Mouse (Mus musculus) right cerebral cortex, adult 18-20 months (tissue): Measurements from ENCODE around the gene Chka.

ENCODE experiments used
- DNase-seq: peaks from one replicate; pipeline ENCODE4 v3.0.0; 2022; ENCODE audit warnings: mixed read lengths

The Chka gene

DNA sequence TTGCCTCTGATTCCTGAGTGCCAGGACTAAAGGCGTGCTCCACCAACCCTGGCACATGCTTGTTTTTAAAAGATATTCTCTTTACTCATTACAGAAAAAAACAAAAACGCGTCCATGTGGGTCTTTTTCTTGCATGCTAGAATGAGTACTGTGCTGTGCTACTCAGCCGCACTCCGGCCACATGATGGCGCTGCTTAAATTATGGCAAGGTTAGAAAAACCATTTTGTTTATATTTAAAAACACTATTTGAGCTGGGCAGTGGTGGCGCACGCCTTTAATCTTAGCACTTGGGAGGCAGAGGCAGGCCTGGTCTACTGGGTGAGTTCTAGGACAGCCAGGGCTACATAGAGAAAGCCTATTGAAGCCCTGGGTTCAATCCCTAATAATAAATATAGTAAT, 38.6 kb downstream of the Chka start:
- no peak for DNase-seq

DNA sequence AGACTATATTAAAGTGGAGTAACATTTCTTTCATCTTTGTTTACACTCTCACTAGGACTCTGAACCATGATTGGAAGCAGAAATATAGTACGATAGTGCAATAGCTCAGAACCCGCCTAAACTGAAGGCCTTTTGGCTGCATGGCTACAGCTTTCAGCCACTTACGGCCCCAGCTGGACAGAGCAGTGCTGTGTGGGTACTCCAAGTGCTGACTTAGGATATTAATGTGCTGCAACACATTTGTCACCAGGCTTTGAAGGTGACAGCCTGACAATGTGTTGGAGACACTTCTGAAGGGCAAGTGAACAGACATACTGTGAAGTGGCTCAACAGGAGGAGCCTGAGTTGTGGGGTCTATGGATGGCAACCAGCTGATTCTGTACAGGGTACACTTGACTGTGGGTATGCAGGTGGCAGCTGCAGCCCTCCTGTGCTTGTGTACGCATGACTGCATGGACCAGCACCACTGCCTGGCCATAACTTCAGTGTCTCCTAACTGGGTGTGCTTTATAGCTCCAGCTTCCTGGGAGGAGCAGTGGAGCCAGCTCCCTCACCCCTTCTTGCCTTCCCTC, 42.1 kb downstream of the Chka start:
- DNase-seq = no peak

DNA sequence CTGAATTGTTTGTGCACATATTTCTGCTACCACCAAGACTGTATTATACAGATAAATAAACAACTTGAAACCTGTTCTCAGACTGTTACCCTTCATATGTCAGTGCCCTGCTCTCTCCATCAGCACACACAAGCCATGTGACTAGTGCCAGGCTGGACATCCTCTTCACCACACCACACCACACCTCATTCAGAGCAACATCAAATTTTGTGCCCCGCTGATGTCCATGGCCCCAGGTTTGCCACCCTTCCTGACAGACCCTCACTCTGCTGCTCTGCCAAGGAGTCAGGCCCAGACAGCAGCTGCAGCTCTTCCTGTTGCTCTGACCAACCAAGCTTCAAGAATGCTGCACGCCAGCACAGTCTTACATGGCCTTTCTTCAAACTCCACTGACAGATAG, 42.7 kb downstream of the Chka start:
- no peak for DNase-seq

DNA sequence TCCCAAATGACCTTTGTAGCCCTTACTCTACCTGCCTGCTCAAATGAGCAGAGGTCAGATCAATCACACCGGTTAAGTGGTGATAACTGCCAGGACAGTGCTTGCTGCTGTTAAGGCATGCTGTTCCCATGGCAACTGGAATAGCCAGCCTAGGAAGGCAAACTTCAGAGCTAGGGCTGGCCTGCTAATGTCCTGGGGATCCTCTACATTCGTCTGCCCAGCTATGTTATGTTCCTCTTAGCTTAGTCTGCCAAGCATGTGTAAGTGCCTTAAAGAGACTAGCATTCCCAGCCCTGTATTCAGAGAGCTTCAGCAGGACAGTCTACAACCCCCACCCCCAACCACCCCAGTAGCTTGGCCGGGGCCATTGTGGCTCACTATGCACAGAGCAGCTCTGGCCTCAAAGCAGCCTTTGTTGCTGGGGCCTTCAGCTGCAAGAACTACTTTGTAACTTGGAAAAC, 43.6 kb downstream of the Chka start:
- DNase-seq = no peak

DNA sequence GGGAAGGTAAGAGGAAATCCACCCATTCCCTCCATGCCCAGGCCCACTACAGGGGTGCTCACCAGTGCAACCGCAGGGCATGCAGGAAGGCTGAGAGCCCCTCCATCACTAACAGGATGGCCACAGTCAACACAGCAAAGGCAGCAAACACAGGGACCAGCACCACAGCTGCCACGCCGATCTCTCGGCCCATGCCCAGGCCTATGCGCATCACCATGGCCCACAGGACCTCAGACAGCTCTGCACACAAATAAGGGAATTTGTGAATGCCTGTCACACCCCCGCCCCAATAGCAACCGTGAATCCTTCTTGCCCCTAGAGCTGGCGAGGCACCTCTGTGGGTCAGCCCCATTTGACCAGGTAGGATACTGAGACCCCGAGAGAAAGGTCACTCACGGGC, 44.6 kb downstream of the Chka start:
- no peak for DNase-seq

DNA sequence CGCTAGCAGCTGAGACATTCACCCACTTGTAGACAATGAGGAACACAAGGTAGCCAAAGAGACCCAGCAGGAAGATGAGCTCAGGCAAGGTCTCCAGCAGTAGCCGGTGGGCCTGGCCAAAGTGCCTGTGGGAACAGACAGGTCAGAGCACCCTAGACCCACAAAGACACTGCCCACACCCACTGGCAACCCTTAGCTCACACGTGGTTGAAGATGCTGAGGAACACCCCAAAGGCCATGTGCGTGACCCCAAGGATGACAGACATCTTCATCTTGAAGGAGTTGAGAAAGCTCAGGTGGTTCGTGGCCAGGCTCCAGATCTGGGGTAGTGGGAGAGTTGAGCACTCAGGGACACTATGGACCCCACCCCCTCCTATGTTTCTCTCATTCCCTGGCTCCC, 46.0 kb downstream of the Chka start:
- no peak for DNase-seq

DNA sequence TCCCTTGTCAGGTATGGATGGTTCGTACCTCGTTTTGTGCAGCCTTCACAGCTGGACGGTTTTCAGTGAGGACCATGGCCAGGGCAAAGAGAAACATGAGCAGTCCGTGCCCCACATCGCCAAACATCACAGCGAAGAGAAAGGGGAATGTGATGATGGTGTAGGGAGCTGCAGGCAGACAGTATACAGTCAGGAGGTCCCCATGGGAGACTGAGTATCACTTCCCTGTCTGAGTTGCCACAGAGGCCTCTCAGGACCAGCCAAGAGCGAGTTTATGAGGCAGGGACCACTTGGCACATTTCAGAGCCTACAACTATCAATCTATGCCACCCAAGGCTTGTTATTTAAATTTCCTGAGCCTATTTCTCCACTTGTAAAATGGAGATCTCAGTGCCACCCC, 47.4 kb downstream of the Chka start:
- no peak for DNase-seq

DNA sequence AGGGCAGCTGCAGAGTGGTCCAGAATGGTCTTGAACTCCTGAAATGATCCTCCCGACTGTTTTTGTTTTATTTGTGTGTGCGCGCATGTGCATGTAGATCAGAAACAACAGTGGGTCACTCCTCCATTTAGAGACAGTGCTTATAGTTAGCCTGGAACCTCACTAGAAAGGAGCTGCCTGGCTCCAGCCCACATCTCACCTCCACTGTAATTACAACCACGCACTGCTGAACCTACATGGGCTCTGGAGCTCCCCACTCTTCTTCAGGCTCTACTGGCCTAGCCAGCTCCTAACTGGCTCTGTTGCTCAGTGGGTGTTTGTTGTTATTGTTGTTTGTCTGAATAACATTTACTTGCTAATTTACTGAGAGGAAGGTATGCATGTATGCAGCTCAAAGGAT, 48.0 kb downstream of the Chka start:
- no peak for DNase-seq

DNA sequence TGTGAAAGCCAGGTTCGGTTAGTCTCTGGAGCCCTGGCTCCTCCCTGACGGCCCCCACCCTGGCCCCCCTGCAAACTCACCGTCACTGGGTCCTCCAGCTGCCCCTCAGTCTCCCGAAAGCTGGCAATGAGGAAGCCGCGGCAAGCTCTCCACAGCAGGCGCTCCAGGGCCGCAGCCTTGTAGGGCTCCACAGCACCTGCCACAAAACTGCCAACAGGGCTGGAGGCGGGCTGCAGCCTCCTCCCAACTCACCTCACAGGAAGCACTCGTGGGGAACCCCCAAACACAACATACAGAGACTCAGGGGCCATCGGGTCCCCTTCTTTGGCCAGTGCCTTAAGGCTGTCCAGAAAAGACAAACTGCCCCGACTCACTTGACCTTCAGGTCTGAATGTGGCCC, 51.4 kb downstream of the Chka start:
- DNase-seq = no peak

DNA sequence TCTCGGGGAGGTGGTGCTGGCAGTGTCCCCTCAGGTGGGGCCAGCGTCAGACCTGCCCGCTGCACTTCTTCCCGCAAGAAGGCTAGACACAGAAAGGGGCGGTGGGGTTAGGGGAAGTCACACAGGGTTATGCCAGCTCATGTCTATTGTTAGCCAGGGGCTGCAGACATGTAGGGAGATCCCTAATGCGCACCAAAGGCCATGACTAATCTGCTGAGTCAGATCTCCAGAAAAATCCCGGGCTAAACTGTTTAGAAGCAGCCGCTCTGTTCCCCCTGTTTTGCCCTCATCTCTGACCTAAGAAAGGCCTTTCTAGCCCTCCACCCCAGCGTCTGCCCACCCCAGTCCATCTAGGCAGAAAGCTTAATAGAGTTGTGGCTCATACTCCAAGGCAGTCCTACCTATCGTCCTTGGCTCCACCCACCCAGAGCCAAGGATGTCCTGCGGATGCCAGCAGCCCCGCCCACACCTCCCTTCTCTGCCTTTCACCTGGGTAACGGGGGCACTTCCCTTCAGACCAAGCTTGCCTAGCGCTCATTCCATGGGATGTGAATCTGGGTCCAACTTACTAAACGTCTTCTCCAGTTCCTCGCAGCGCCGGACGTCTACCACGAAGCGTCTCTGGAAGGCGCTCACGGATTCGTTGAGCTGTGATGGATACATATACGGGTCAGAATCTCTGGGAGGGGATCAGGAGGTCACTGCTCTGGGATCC, 52.2 kb downstream of the Chka start:
- no peak for DNase-seq

DNA sequence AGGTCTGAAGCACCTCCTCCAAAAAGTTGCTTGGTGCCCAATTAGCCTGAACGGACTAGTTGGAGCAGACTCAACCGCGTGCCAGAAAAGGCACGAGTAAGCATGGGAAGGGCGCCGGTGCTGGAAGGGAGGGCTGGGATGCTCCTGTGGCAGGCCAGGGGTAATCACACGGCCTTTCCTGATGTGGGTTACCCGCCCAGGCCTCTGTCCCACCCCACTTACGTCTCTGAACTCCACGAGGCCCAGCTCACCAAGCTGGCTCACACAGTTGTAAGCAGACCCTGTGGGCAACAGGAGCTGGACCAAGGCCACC, 52.7 kb downstream of the Chka start:
- no peak for DNase-seq

DNA sequence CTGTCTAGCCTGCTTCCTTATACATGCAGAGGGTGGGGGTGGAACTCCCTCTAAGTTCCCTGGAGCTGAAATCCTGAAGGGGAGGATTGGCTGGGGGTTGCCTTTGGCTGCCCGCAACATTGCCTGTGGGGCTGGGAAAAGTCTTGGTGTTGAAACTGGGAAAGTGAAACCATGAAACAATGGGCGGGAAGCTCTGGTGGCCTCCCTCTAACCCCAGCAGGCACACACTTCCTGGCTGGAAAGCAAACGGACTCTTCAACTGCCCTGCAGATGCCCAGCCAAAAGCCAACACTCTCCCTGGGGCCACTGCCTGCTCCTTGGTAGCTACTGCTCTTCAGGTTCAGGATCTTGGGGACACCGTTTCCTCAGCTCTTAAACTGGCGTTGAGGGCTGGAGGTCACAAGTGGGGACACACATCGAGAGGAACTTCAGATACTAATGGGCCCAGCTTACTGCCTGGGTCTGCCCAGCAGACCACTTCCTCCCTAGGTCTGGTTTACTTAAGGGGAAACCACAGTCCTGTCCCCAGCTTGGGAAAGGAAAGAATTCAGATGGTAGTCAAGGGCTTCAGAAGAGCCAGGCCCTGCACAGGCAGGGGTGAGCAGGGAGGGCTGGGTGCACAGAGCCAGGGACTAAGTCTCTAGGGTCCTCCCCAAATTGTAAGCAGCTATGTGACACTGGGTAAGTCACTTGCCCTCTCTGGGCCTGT, 53.8 kb downstream of the Chka start:
- no peak for DNase-seq

DNA sequence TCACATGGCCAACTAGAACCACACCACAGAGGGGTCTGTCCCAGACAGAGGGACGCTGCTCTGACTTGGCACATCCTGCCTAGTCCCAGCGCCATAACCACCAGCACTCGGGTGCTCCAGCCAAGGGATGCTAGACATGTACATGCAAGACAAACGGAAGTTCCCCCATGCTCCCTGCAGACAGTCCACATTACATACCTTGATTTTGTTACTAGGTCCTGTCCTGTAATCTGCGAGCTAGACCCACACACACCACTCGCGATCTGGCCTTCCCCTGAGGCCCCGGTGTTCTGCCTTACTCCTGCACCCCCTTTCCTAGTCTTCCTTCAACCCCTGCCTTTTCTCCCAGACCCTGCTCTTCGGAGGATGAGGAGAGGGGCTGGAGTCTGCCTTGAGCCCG, 54.8 kb downstream of the Chka start:
- no peak for DNase-seq

DNA sequence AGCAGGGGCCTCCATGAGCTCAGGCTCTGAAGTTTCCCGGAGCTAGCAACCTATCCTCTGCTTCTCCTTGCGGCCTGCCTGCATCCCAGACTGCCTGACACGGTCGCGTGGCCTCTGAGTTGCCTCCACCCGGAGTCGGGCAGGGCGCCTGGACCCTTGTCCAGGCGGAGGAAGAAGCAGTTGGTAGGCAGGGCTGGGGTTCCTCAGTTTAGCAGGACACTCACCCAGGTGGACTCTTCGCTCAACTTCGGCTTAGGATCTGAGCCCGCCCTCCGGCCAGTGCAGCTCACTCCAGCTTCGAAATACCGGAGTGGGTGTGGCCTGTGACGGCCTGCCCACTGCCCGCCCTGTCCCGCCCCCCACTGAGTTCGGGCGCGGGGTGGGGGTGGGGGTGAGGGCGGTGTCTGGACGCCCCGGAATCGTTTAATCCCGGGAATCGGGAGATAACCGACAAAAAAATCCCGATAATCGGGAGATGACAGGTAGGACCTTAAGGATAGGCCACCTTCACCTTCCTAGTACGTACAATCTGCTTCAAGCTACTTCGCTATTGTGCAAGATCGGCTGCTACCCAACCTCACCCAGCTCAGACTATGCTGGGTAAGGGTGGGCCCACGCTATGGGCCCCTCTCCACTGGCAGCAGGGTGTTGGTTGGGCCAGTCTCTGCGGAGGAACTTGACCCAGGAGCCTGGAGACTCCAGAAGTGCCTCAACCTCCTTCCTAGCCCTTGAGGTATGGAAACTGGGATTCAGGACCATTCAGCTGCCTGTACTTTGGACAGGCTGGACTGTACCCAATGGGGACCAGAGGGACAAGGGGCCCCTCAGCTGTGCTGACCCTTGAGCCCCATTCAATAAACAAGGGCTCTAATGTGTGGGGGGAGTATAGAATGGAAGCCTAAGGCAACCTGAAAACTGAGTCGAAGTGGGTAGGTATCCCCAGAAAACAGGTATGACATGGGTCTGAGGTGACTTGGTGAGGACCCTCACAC, 55.5 kb downstream of the Chka start, which contains the start of gene Tcirg1:
Gene Tcirg1, minus strand, starts transcription at position 339 of the 992 bp plus-strand sequence.
- peak; percentile 54 for DNase-seq

DNA sequence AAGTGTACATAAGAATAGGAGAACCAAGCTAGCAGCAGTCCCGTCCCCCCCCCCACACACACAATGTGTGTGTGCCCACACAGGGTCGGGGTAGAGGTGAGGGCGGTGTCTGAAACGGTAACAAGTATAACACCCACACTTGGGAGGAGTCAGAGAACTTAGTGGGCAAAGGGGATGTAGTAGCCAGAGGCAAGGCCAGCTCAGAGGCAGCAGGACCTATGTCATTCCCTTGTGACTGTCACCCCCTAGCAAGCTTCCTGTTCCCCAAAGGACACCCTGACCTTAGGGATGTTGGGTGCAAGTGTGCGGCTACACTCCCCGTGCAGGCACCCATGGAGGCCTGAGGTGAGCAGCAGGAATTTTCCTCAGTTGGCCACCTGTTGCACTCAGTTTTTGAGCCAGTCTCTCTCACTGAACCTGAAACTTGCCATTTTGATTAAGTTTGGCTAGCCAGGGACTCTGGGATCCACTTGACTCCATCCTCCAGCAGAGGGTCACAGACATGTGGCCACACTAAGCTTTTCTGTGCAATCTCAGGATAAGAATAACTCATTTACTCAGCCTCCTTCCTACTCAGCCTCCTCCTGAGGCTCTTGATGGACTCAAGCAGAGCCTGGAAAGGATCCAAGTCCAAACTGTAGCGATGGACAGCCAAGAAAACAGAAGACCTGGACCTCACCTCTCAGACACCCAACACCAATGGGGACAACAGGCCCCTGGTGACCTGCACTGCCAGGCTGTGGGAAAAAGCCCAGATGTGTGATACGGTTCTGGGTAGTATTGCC, 56.5 kb downstream of the Chka start:
- no peak for DNase-seq

DNA sequence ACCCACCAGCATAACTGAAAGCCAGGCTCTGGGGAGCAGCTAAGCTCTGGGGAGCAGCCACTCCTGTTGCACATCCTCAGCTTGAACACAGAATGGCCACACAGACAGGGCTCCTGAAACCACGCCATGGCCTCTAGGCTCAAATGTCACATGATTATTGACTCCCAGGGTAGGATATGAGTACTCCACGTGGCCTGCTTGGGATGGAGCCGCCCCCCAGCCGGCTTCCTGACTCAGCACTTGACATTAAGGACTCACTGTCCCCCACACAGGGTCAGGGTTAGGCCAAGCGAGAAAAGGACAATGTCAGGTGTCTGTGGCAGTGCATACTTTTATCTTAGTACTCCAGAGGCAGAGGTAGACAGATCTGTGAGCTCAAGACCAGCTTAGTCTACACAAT, 58.6 kb downstream of the Chka start:
- no peak for DNase-seq

DNA sequence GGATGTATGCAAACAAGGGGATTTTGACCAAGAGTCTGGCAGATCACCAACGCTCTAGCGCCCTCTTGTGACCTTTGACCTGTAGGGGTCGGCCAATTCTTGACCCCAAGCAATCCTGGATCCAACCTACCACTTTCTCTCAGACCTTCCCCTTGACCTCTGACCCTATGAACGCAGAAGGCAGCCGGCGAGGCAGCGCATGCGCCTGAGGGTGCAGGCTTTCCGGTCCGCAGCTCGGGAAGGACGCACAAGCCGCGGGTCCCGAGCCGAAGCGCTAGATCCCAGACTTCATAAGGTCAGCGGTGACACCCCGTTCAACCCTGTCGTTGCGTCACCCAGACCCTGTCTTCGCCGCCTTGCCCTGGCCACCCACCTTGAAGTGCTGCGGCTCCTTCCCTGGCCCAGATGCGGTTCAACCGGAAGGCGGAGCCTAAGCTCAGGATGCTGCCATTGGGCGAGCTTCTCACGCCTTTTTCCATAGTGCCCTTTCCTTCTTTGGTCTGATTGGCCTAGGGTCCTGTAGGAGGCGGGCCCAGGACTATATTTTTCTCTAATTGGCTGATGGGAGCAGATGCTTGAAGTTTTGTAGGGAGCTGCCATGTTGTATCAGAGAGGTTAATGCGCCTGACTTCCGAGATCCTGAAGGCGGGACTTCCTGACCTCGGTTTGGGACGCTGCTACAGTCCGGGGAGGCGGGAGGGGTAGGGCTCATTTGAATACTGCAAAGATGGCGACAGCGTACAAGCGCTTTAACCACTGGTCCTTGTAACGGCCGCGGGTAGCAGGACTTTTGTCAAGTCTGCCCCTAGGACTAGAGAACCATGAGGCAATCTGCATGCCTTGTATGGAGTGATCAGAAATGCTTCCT, 61.0 kb downstream of the Chka start, which contains the start of gene Ndufs8:
Gene Ndufs8, minus strand, starts transcription at position 438 of the 868 bp plus-strand sequence.
- peak; percentile 97 for DNase-seq

DNA sequence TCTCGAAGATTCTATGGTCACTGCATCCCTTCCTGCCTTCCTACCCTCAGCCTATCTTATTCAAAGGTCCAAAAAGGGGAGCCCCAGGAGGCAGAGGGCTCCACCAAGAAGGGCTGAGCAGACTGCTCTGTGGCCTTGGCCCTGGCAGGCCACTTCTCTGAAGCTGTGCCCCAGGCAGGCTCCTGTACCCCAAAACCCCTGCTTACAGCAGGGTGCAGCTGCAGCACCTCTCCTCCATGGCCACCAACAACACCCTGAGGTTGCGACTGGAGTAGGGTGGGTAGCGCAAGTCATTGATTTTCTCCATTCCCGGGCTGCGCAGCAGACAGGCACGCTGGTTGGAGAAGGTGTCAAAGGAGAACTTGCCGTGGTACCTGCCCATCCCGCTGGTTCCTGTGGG, 62.1 kb downstream of the Chka start:
- DNase-seq = no peak

DNA sequence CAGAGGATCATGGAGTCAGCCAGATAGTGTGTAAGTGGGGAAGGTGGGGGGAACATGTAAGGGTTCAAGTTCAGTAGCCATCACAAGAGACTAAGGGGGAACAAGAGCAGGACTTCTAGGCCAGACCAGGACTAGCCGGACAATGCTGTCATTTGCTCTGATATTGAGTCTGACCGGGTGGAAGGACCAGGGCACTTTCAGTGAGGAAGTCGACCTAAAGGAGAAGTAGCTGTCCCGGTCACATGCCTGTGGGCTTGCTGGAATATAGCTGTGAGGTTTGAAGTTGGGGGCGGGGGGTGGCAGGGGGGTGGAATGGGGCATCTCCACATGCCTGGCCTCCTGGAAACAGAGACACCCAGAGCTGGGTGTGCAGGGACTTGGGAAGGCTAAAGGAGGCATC, 63.0 kb downstream of the Chka start:
- DNase-seq = no peak

DNA sequence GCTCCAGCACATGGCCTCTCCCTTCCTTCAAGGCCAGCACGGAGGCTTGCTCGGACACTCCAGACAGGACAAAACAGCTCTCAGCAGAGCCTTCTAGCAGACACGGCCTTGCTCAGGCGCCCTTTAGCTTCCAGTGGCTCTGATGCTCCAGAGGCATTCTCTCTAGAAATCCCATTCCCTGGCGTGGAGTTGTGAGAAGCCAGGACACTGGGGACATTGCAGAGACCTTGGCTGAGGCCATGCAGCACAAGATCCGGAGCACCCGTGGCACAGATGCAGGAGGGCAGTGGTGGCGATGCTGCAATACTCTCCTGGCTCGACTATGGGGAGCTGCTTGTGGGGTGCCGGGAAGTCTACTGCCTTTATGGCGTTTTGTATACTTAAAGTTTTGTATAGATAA, 65.2 kb downstream of the Chka start:
- DNase-seq = no peak

DNA sequence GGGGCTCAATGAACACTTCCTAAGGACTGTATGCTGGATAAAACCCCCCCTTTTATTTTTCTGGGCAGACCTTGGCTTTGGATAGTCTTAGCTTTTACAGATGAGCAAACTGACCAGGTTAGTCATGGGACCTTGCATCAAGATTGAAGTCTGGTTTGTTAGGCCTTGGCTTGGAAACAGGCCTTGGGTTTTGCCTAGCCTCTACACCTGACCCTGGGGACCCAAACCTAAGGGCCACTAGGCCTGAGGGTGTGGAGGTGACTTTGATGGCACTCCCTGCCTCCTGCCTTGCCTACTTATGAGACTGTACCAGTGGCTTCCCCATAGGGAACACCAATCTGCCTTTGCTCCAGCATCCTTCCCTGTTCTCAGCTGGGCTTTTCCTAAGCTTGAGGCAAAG, 68.4 kb downstream of the Chka start:
- no peak for DNase-seq
